8 mouse cellular contexts compared by ENCODE assay signal in genomic region chr14:16840951-16841596, GRCm38 (mm10). TPM values are rescaled to one million over a fixed set of nuclear protein-coding genes. Genes with fewer than 3 reads are reported as not detected.
DNase-seq lines count a peak whose midpoint lies in the region; ATAC-seq lines count a peak whose summit lies in the region.

No protein-coding gene starts in this region.

- WGBS in limb, embryonic 15.5 days = 31% methylated on average over 8 of the region's 8 CpGs

- no peaks in the 10 kb centered on the region for H3K27me3 ChIP-seq in limb, embryonic 15.5 days

- no peak for DNase-seq in frontal cortex, postnatal 25 days (ENCODE audit: low spot score in 2 of 2)
- DNase-seq in urinary bladder, postnatal 14 days (ENCODE audit: low spot score) = peak; percentile 51
- no peak for DNase-seq in urinary bladder, adult 2 months (ENCODE audit: low spot score)
- DNase-seq in heart, postnatal 36 days = peak; percentile 31 to 41
- peak; percentile 10 for DNase-seq in yolk sac, embryonic 10.5 days (ENCODE audit: low spot score)

- H3K36me3 ChIP-seq in limb, embryonic 15.5 days = no peaks in the 10 kb centered on the region

- peak; percentile 92 for ATAC-seq in frontal cortex, adult (ENCODE audit: low TSS enrichment)
- ATAC-seq in limb, embryonic 15.5 days (ENCODE audit: insufficient number of reproducible peaks, low FRiP score, low TSS enrichment, low read depth) = 0 out of 2 replicates have a peak, but pooled peaks have one; percentile 71
- ATAC-seq in megakaryocyte-erythroid progenitor cell, adult 5-6 weeks (replicated peaks; ENCODE audit: low FRiP score, low TSS enrichment, poor library complexity, severe bottlenecking) = no peak

- H3K9me3 ChIP-seq in limb, embryonic 15.5 days = no peaks in the 10 kb centered on the region

- H3K4me2 ChIP-seq in limb, embryonic 15.5 days = no peak overlapping the region

- no peak overlapping the region for H3K9ac ChIP-seq in limb, embryonic 15.5 days

- peaks cover 7% of the 10 kb centered on the region; the same call in 1 of the 2 replicates for H3K4me1 ChIP-seq in limb, embryonic 15.5 days

- intact Hi-C loops in heart, postnatal 36 days (cut with DNase I) = no loop called here

- H3K4me3 ChIP-seq in limb, embryonic 15.5 days = no peak overlapping the region

- H3K27ac ChIP-seq in limb, embryonic 15.5 days = no peak overlapping the region

RNA-seq across cellular contexts. Expression of gene Rarb, which starts 22.1 kb away (rescaled TPM):
- 12.5 and 14.3 TPM in 2 replicates for polyA plus RNA-seq in urinary bladder, adult 2 months (2012; rRNA removed)
- 10 to 100 TPM; 15.8 to 16.2 TPM for total RNA-seq in heart, postnatal 36 days (2021)
- 9.5 and 9.8 TPM in 2 replicates for polyA plus RNA-seq in limb, embryonic 15.5 days (2015; fragmentation: Nextera tagmentation; extraction: Ambion mirVana)
- 0.07 TPM in 1 of 2 replicates, not detected in the other for total RNA-seq in megakaryocyte-erythroid progenitor cell, adult 5-6 weeks (2014; fragmentation: Nextera tagmentation)
- total RNA-seq in megakaryocyte-erythroid progenitor cell, adult 5-6 weeks (2017) = 0.91 TPM in 1 of 2 replicates, not detected in the other

Comparison
In these comparisons a context has a peak if more than half of its experiments do, and no peak if none do; other contexts are left out.
1. DNase-seq: peak in urinary bladder, postnatal 14 days (single experiment), heart, postnatal 36 days (2 of 2) and yolk sac, embryonic 10.5 days (single experiment); none in frontal cortex, postnatal 25 days (0 of 2) and urinary bladder, adult 2 months (single experiment).
2. RNA of gene Rarb, which starts 22.1 kb away (total RNA-seq): 15.8 to 16.2 TPM in heart, postnatal 36 days; 0.07 to 0.91 TPM in megakaryocyte-erythroid progenitor cell, adult 5-6 weeks; every median in the first group is over 4 times any median in the second.